Mouse (Mus musculus): ENCODE data around the gene Glb1.

Glb1 gene

DNA sequence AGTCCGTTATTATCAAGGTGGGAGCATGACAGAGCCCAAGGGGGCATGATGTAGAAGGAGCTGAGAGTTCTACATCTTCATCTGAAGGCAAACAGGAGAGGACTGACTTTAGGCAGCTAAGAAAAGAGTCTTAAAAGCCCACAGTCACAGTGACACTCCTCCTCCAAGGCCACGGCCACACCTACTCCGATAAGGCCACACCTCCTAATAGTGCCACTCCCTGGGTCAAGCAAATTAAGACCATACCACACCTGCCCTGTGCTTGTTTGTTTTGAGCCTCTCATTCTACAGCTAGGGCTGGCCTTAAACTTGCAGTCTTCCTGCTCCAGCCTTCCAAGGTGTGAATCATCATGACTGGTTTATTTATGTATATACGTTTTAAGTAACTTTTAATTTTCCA lies 5.6 kb upstream of the Glb1 start:
- DNase-seq = no peak

DNA sequence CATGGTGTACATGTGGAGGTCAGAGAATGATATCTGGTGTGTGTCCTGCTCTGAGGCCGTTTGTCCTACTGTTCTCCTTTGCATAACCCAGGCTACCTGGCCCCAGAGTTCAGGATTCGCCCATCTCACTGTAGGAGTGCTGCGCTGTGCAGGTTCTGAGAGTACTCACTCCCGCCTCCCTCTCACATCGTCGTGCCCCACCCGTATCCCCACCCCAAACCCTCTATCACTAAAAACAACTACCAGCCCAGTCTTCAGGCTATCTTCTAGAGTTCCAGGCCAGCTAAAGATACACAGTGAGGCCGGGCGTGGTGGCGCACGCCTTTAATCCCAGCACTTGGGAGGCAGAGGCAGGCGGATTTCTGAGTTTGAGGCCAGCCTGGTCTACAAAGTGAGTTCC lies 1.2 kb upstream of the Glb1 start:
- DNase-seq = no peak

DNA sequence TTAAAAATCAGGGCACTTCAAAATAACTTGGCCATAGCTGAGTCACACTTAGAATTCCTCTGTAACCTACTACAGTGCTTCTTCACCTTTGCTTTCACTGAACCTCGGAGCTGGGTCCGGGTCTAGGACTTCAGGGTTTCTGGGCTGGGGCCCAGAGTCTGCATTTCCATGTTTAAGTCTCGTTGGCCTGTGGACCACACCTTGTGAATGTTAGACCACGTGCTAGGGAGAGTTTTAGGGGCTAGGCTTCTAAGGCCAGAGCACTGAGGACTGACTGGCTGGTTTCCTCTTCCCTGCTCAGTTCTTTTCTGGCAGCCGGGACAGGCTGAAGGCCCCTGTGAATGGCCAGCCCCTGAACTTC lies 308 bp upstream of the Glb1 start:
- no peak for DNase-seq

GRCm38 (mm10) chr9:114401685-114402080 lies 807 bp downstream of the Glb1 start:
- DNase-seq = no peak

GRCm38 (mm10) chr9:114407676-114408075 lies 6.8 kb downstream of the Glb1 start:
- DNase-seq = no peak

- no peak for DNase-seq
Measured at GRCm38 (mm10) chr9:114410313-114410862, 9.5 kb downstream of the Glb1 start.

GRCm38 (mm10) chr9:114411295-114411694 lies 10.4 kb downstream of the Glb1 start:
- no peak for DNase-seq

DNA sequence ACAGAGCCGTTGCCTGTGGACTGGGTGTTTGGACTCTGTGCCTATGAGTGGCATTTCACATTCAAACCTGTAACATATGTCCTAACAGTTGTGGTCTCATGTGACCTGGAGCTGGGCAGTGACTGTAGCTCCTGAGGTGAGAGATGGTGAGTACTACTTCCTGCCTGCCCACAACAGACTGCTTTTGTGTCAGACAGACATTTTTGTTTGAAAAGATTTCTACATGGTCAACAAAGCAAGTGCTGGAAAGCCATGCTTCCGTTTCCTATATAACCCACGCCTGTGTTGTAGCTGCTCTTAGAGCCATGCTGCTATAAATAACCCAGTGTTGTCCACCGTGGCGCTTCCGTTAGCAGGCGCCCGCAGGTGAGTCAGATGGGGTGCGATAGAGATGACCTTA lies 11.5 kb downstream of the Glb1 start:
- DNase-seq = no peak

DNA sequence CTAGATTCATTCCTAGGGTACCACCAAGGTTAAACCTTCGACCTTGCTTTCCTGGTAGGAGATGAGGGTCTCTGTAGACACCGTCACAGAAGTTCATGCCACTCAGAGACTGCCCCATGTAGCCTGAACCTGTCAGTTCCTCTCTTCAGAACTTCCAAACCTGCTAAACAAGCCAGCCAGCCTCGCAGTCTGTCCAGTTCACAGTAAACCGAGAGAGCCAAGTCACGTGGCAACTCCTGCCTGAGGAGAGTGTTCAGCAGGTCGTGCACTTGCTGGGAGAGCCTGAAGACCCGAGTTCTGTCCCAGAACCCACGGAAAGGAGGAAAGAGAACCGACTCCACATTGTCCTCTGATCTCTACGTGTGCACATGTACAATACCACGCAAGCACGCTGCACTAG lies 13.0 kb downstream of the Glb1 start:
- DNase-seq = no peak

DNA sequence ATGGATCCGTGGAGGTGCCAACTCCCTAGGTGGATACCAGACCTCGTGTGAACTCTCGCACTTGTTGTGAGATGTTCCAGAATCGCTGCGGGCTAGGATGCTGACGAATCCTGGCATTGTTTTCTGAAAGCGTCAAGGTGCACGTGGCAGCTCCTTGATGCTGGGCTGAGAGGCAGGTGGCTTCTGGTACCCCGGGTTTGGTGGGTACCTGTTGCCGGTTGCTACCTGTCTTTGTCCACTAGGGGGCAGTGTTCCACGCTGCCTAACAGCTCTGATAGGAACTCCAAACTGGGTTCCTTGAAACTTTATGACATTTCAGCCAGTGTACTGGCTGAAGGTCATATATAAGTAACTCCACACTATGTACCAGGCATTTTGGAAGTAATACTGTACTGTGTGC lies 14.8 kb downstream of the Glb1 start:
- DNase-seq = no peak

DNA sequence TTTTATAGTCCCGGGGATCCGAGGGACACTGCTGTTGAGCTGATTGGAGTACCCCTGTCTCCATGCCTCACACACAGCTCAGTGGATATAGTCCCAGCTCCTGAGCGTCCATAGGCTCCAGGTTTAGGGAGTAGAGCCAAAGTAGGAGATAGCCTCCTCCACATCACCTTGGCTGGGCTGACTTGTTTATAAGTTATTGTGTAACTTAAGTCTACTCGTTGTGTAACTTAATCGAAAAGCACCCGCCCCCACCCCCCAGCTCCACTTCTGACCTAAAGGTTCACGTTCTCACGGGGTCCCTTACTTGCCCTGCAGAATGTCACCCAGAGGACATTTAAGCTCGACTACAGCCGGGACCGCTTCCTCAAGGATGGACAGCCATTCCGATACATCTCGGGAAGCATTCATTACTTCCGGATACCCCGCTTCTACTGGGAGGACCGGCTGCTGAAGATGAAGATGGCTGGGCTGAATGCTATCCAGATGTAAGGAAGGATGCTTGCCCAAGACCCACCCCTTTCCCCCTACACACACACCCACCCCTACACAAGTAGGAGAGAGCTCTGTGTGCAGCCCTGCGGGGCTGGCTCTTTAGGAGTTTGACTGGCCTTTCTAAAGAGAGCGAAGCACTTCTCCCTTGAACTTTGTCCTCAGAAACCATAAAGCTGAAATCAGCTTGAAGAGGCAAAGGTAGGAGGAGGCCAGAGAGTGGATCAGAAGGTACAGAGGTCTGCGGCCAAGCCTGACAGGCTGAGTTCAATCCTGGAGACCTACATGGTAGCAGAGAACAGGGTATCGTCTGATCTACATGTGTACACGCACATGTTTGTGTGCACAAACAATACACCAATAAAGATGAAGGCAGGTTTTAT lies 16.0 kb downstream of the Glb1 start:
- DNase-seq = no peak

DNA sequence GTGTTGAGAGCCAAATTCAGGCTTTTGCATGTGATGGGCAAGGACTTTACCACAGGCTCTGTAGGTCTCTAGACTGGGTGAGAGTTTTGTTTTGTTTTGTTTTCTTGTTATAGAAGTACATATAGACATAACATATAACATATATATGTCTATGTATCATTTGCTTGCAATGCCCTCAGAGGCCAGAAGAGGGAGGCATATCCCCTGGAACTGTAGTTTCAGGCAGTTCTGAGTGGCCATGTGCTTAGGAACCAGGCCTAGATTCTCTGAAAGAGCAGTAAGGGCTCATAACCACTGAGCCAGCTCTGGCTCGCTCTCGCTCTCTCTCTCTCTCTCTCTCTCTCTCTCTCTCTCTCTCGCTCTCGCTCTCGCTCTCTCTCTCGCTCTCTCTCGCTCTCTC lies 17.3 kb downstream of the Glb1 start:
- DNase-seq = no peak

- DNase-seq = no peak
Measured at GRCm38 (mm10) chr9:114420443-114420842, 19.6 kb downstream of the Glb1 start.

DNA sequence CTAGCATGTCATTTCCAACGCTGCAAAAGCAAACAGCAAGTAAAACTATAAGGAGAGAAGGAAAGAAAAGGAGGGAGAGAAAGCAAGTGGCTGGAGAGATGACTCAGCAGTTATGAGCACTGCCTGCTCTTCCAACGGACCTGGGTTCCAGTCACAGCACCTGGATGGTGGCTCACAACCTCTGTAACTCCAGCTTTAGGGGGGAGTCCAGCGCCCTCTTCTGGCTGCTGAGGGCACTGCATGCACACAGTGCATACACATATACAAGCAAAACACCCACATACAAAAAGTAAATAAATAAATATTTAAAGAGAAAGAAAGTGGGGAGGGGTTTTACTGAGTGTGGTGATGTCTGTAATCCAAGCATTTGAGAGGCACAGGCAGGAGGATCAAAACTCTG lies 20.2 kb downstream of the Glb1 start:
- DNase-seq = no peak

DNA sequence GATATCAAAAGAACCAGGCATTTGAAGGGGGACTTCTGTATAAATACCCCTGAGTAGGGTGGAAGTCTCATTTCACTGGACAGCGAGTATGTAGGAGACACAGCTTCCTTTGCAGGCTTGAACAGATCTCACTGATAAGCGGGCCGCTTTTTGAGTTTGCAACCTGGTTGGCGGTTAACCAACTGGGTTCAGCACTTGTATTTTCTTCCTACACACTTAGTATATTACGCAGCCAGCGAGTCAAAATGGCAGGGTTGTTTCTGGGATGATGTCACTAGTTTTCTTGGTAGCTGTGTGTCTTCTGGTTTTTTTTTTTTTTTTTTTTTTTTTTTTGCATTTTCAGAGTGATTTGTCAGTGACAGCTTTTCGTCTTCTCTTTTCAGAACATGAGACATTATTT lies 20.9 kb downstream of the Glb1 start:
- no peak for DNase-seq

DNA sequence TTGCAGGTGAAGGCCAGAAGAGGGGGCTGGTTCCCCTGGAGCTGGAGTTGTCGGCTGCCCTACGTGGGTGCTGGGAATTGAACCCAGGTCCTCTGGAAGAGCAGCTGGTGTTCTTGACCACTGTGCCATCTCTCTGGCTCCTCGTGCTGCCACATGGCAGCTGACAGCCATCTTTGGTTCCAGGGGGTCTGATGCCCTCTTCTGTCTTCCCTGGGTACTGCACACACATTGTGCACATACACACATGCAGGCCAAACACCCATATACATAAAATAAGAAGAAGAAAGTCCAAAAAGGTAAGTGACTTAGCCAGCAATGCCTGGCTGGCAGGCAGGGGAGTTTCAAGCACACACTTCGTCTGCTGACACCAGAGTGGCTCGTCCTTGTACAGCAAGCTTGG lies 24.7 kb downstream of the Glb1 start:
- DNase-seq = no peak

DNA sequence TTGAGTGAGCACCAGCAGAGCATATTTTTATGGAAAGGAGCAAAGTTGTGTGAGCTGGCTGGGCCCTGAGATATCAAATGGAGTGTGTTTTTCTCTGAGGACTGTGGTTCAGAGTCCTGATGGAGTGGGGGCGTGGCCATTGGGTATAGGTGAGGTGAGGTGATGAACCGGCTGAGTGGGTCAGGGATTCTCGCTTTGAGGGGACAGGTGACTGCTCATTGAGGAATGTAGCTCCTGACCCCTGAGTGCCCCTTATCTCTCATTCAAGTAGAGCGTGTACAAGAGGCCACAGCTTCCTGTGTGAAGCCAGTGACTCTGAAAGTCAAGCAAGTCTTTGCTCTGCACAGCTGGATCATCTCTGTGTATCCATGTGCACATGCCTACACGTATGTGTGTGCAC lies 25.3 kb downstream of the Glb1 start:
- no peak for DNase-seq

- no peak for DNase-seq
Measured at GRCm38 (mm10) chr9:114427425-114427824, 26.5 kb downstream of the Glb1 start.

GRCm38 (mm10) chr9:114428103-114428834 lies 27.4 kb downstream of the Glb1 start:
- no peak for DNase-seq

GRCm38 (mm10) chr9:114435668-114436067 lies 34.8 kb downstream of the Glb1 start:
- DNase-seq = no peak

GRCm38 (mm10) chr9:114440548-114440947 lies 39.7 kb downstream of the Glb1 start:
- DNase-seq = no peak

DNA sequence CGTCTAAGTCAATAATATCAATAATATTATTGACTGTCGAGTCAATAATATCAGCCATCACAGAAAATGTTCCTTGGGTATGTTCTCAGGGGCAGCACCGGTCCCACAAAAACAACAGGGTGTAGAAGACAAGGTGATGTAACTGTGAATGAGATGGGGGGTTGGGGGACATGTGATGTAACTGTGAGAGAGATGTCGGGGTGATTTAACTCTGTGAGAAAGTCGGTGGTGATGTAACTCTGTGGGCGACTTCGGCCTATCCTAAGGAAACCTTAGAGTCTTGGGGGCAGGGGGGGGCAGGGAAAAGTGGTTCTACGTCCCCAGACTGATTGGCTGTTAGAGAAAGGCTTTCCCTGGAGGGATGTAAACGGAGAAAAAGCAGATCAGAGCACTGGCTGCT lies 41.3 kb downstream of the Glb1 start:
- no peak for DNase-seq

DNA sequence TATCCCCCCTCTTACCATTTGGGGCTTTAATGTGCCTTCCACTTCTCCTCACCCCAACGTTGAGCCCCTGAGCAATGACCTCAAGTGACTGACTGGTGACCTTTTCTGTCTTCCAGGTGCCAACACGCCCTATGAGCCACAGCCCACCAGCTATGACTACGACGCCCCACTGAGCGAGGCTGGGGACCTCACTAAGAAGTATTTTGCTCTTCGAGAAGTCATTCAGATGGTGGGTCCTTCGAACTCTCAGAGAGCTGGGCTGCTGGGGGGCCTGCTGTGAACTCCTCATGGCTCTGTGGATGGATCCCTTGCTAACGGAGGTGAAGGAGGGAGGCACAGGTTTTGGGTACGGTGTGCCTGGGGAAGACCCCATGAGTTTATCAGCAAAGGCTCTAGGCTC lies 42.0 kb downstream of the Glb1 start:
- DNase-seq = no peak

- DNase-seq = no peak
Measured at GRCm38 (mm10) chr9:114443351-114443750, 42.5 kb downstream of the Glb1 start.
